Mouse (Mus musculus) hindbrain, embryonic 13.5 days (tissue): Measurements from ENCODE around the gene Wbp1l. TPM values are rescaled to one million over a fixed set of nuclear protein-coding genes. Genes with fewer than 3 reads are reported as not detected.

ENCODE experiments used
- ATAC-seq: fragments of 200-750 bp; cut with Nextera tagmentation; 2 replicates; pipeline ENCODE4 v1.8.0; 2017; ENCODE audit warnings: moderate TSS enrichment; ENCODE audit not compliant: low FRiP score
- H3K27ac ChIP-seq: fragments of 300-500 bp; sonication (generic); 2 replicates; pipeline ENCODE4 v1.5.1; 2015; ENCODE audit warnings: inconsistent platforms, mild to moderate bottlenecking, moderate library complexity
- H3K27me3 ChIP-seq: fragments of 300-500 bp; sonication (generic); 2 replicates; pipeline ENCODE4 v1.6.1; 2015; ENCODE audit warnings: mild to moderate bottlenecking, inconsistent platforms
- H3K36me3 ChIP-seq: fragments of 300-500 bp; sonication (generic); 2 replicates; pipeline ENCODE4 v1.6.1; 2015; ENCODE audit warnings: mild to moderate bottlenecking, inconsistent platforms
- H3K4me1 ChIP-seq: fragments of 300-500 bp; sonication (generic); replicated peaks from 2 replicates; pipeline ENCODE4 v1.6.1; 2015; ENCODE audit warnings: inconsistent platforms
- H3K4me2 ChIP-seq: fragments of 300-500 bp; sonication (generic); 2 replicates; pipeline ENCODE4 v1.6.1; 2015; ENCODE audit warnings: inconsistent platforms, mild to moderate bottlenecking, moderate library complexity
- H3K4me3 ChIP-seq: fragments of 300-500 bp; sonication (generic); 2 replicates; pipeline ENCODE4 v1.5.1; 2015; ENCODE audit warnings: mild to moderate bottlenecking, inconsistent platforms
- H3K9ac ChIP-seq: fragments of 300-500 bp; sonication (generic); 2 replicates; pipeline ENCODE4 v1.6.1; 2015; ENCODE audit warnings: mild to moderate bottlenecking, inconsistent platforms
- H3K9me3 ChIP-seq: fragments of 300-500 bp; sonication (generic); 2 replicates; pipeline ENCODE4 v1.6.1; 2016; ENCODE audit warnings: inconsistent platforms
- WGBS: fragments of 180-500 bp; shearing (Covaris S2); methylation state at CpG from one replicate; pipeline ENCODE4 v1.1.7; 2015; 5-methylcytosine and 5-hydroxymethylcytosine counted together
- polyA plus RNA-seq: library from polyadenylated mRNA; unstranded; fragments of >200 nt; fragmentation: Nextera tagmentation; extraction: Ambion mirVana; gene quantifications from 2 replicates; pipeline ENCODE4 v1.2.1, GENCODE M21; 2015

Wbp1l gene
- polyA plus RNA-seq, 1 experiment from 2014 or later = 42.2 TPM

- H3K9me3 ChIP-seq = no peaks in the 10 kb centered on the region
- peak; percentile 47; the same call in 1 of the 2 replicates for ATAC-seq
- H3K4me1 ChIP-seq = peaks cover 73% of the 10 kb centered on the region
- H3K27me3 ChIP-seq = no peaks in the 10 kb centered on the region
- peak overlapping the region; percentile 11; the same call in 1 of the 2 replicates for H3K4me3 ChIP-seq
- 4% methylated on average over 16 of the region's 16 CpGs for whole genome bisulfite sequencing
- peaks cover 11% of the 10 kb centered on the region for H3K36me3 ChIP-seq
- peak overlapping the region; percentile 46 for H3K4me2 ChIP-seq
- H3K27ac ChIP-seq = peak overlapping the region; percentile 70
- H3K9ac ChIP-seq = peak overlapping the region; percentile 53; the same call in 1 of the 2 replicates
Observed at GRCm38 (mm10) chr19:46623194-46623667, 24.3 kb downstream of the Wbp1l start.

- Histone ChIP-seq H3K27ac (peak overlapping the region; percentile 70), H3K9me3 (no peaks in the 10 kb centered on the region), H3K36me3 (peaks cover 11% of the 10 kb centered on the region), H3K4me1 (peaks cover 65% of the 10 kb centered on the region), H3K4me2 (peak overlapping the region; percentile 46), H3K4me3 (peak overlapping the region; percentile 11; the same call in 1 of the 2 replicates), H3K9ac (peak overlapping the region; percentile 53), H3K27me3 (no peaks in the 10 kb centered on the region)
- 17% methylated on average over 19 of the region's 19 CpGs for WGBS
- ATAC-seq = peak; percentile 57
Observed at GRCm38 (mm10) chr19:46623790-46624772, 25.2 kb downstream of the Wbp1l start.

GRCm38 (mm10) chr19:46625015-46625414 lies 26.1 kb downstream of the Wbp1l start:
- Histone ChIP-seq H3K4me1 (peaks cover 58% of the 10 kb centered on the region), H3K9me3 (no peaks in the 10 kb centered on the region)
- WGBS = 93% methylated on average over 12 of the region's 12 CpGs

GRCm38 (mm10) chr19:46625519-46625918 lies 26.6 kb downstream of the Wbp1l start:
- Histone ChIP-seq H3K9ac (no peak overlapping the region), H3K9me3 (no peaks in the 10 kb centered on the region), H3K36me3 (peaks cover 11% of the 10 kb centered on the region), H3K4me2 (no peak overlapping the region), H3K4me1 (peaks cover 57% of the 10 kb centered on the region), H3K27ac (no peak overlapping the region), H3K4me3 (no peak overlapping the region), H3K27me3 (no peaks in the 10 kb centered on the region)
- WGBS = 71% methylated on average over 10 of the region's 10 CpGs
- no peak for ATAC-seq

More at GRCm38 (mm10) chr19:46625015-46625414, 26.1 kb downstream of the Wbp1l start:
- no peak for ATAC-seq
- Histone ChIP-seq H3K4me2 (no peak overlapping the region; the same call in 1 of the 2 replicates), H3K36me3 (peaks cover 11% of the 10 kb centered on the region), H3K4me3 (no peak overlapping the region), H3K27me3 (no peaks in the 10 kb centered on the region), H3K9ac (no peak overlapping the region), H3K27ac (peak overlapping the region; percentile 70)

- no peak for ATAC-seq
- H3K27me3 ChIP-seq = no peaks in the 10 kb centered on the region
- no peak overlapping the region for H3K9ac ChIP-seq
- WGBS = 90% methylated on average over 10 of the region's 10 CpGs
- H3K4me3 ChIP-seq = no peak overlapping the region
- peaks cover 11% of the 10 kb centered on the region for H3K36me3 ChIP-seq
- no peaks in the 10 kb centered on the region for H3K9me3 ChIP-seq
- H3K4me1 ChIP-seq = peaks cover 28% of the 10 kb centered on the region
- H3K4me2 ChIP-seq = no peak overlapping the region
- no peak overlapping the region for H3K27ac ChIP-seq
Observed at GRCm38 (mm10) chr19:46628403-46628802, 29.5 kb downstream of the Wbp1l start.

- Histone ChIP-seq H3K9ac (no peak overlapping the region), H3K9me3 (no peaks in the 10 kb centered on the region), H3K27ac (no peak overlapping the region), H3K4me3 (no peak overlapping the region), H3K36me3 (peaks cover 13% of the 10 kb centered on the region), H3K27me3 (no peaks in the 10 kb centered on the region), H3K4me2 (no peak overlapping the region), H3K4me1 (peaks cover 14% of the 10 kb centered on the region)
- WGBS = 76% methylated on average over 9 of the region's 9 CpGs
- no peak for ATAC-seq
Observed at GRCm38 (mm10) chr19:46629807-46630206, 30.9 kb downstream of the Wbp1l start.

GRCm38 (mm10) chr19:46631637-46632036 lies 32.8 kb downstream of the Wbp1l start:
- Histone ChIP-seq H3K36me3 (0 out of 2 replicates have a peak, but pooled peaks cover 3% of the 10 kb centered on the region), H3K4me1 (peaks cover 17% of the 10 kb centered on the region), H3K27me3 (no peaks in the 10 kb centered on the region), H3K9me3 (no peaks in the 10 kb centered on the region), H3K9ac (no peak overlapping the region), H3K4me2 (no peak overlapping the region), H3K4me3 (no peak overlapping the region), H3K27ac (no peak overlapping the region)
- no peak for ATAC-seq
- WGBS = 86% methylated on average over 9 of the region's 9 CpGs

- H3K4me3 ChIP-seq = no peak overlapping the region
- peaks cover 12% of the 10 kb centered on the region for H3K36me3 ChIP-seq
- WGBS = 65% methylated on average over 9 of the region's 9 CpGs
- no peak overlapping the region for H3K27ac ChIP-seq
- H3K27me3 ChIP-seq = no peaks in the 10 kb centered on the region
- no peak overlapping the region for H3K4me2 ChIP-seq
- H3K9me3 ChIP-seq = no peaks in the 10 kb centered on the region
- H3K9ac ChIP-seq = no peak overlapping the region
- H3K4me1 ChIP-seq = peaks cover 18% of the 10 kb centered on the region
- ATAC-seq = no peak
Observed at GRCm38 (mm10) chr19:46635766-46636165, 36.9 kb downstream of the Wbp1l start.

- H3K27ac ChIP-seq = no peak overlapping the region
- H3K4me3 ChIP-seq = no peak overlapping the region
- no peaks in the 10 kb centered on the region for H3K9me3 ChIP-seq
- WGBS = 79% methylated on average over 6 of the region's 6 CpGs
- no peaks in the 10 kb centered on the region for H3K27me3 ChIP-seq
- peaks cover 36% of the 10 kb centered on the region for H3K4me1 ChIP-seq
- no peak overlapping the region for H3K9ac ChIP-seq
- peaks cover 12% of the 10 kb centered on the region for H3K36me3 ChIP-seq
- no peak overlapping the region for H3K4me2 ChIP-seq
- ATAC-seq = no peak
Observed at GRCm38 (mm10) chr19:46637598-46637997, 38.7 kb downstream of the Wbp1l start.

GRCm38 (mm10) chr19:46639053-46639452 lies 40.2 kb downstream of the Wbp1l start:
- Histone ChIP-seq H3K4me3 (no peak overlapping the region), H3K36me3 (peaks cover 12% of the 10 kb centered on the region), H3K4me1 (peaks cover 51% of the 10 kb centered on the region), H3K27ac (no peak overlapping the region), H3K9ac (no peak overlapping the region), H3K27me3 (no peaks in the 10 kb centered on the region), H3K4me2 (no peak overlapping the region), H3K9me3 (no peaks in the 10 kb centered on the region)
- ATAC-seq = no peak

- Histone ChIP-seq H3K4me1 (peaks cover 55% of the 10 kb centered on the region), H3K27me3 (no peaks in the 10 kb centered on the region), H3K27ac (no peak overlapping the region), H3K4me2 (no peak overlapping the region), H3K9ac (no peak overlapping the region), H3K36me3 (peaks cover 15% of the 10 kb centered on the region), H3K4me3 (no peak overlapping the region), H3K9me3 (no peaks in the 10 kb centered on the region)
- 92% methylated on average over 14 of the region's 14 CpGs for WGBS
- ATAC-seq = no peak
Observed at GRCm38 (mm10) chr19:46639496-46639895, 40.6 kb downstream of the Wbp1l start.

GRCm38 (mm10) chr19:46640780-46641179 lies 41.9 kb downstream of the Wbp1l start:
- H3K4me1 ChIP-seq = peaks cover 66% of the 10 kb centered on the region
- H3K27ac ChIP-seq = no peak overlapping the region
- 89% methylated on average over 8 of the region's 8 CpGs for WGBS
- no peaks in the 10 kb centered on the region for H3K9me3 ChIP-seq
- no peak overlapping the region for H3K4me2 ChIP-seq
- H3K4me3 ChIP-seq = no peak overlapping the region
- H3K36me3 ChIP-seq = peaks cover 15% of the 10 kb centered on the region
- H3K27me3 ChIP-seq = no peaks in the 10 kb centered on the region
- no peak overlapping the region for H3K9ac ChIP-seq
- ATAC-seq = no peak
